Mouse (Mus musculus) heart, embryonic 13.5 days (tissue): Measurements from ENCODE around the gene Lrrc7. TPM values are rescaled to one million over a fixed set of nuclear protein-coding genes. Genes with fewer than 3 reads are reported as not detected.
"Not testable (repeated sequence)": the region's sequence is repeated elsewhere in the genome, so short reads cannot be mapped to it uniquely, and the experiment has no call there.

Experiments used
- ATAC-seq: fragments of 200-750 bp; cut with Nextera tagmentation; 2 replicates; pipeline ENCODE4 v1.8.0; 2017; ENCODE audit warnings: moderate TSS enrichment; ENCODE audit not compliant: insufficient number of reproducible peaks, low FRiP score, low TSS enrichment; ENCODE audit errors: extremely low read depth
- H3K27ac ChIP-seq: fragments of 300-500 bp; sonication (generic); replicated peaks from 2 replicates; pipeline ENCODE4 v1.5.1; 2015; ENCODE audit warnings: moderate library complexity, mild to moderate bottlenecking, inconsistent platforms
- H3K27me3 ChIP-seq: fragments of 300-500 bp; sonication (generic); replicated peaks from 2 replicates; pipeline ENCODE4 v1.6.1; 2015; ENCODE audit warnings: mild to moderate bottlenecking, inconsistent platforms
- H3K36me3 ChIP-seq: fragments of 300-500 bp; sonication (generic); 2 replicates; pipeline ENCODE4 v1.6.1; 2015; ENCODE audit warnings: mild to moderate bottlenecking, inconsistent platforms
- H3K4me1 ChIP-seq: fragments of 300-500 bp; sonication (generic); 2 replicates; pipeline ENCODE4 v1.6.1; 2015; ENCODE audit warnings: inconsistent platforms
- H3K4me2 ChIP-seq: fragments of 300-500 bp; sonication (generic); 2 replicates; pipeline ENCODE4 v1.6.1; 2015; ENCODE audit warnings: inconsistent platforms, mild to moderate bottlenecking, moderate library complexity
- H3K4me3 ChIP-seq: fragments of 300-500 bp; sonication (generic); 2 replicates; pipeline ENCODE4 v1.5.1; 2015; ENCODE audit warnings: moderate library complexity, mild to moderate bottlenecking, inconsistent platforms
- H3K9ac ChIP-seq: fragments of 300-500 bp; sonication (generic); 2 replicates; pipeline ENCODE4 v1.6.1; 2015; ENCODE audit warnings: inconsistent platforms, mild to moderate bottlenecking, moderate library complexity
- H3K9me3 ChIP-seq: fragments of 300-500 bp; sonication (generic); 2 replicates; pipeline ENCODE4 v1.6.1; 2016; ENCODE audit warnings: inconsistent platforms
- WGBS: fragments of 180-500 bp; shearing (Covaris S2); methylation state at CpG from one replicate; pipeline ENCODE4 v1.1.7; 2015; ENCODE audit warnings: mixed read lengths; 5-methylcytosine and 5-hydroxymethylcytosine counted together
- polyA plus RNA-seq: library from polyadenylated mRNA; unstranded; fragments of >200 nt; fragmentation: Nextera tagmentation; extraction: Ambion mirVana; gene quantifications from 2 replicates; pipeline ENCODE4 v1.2.1, GENCODE M21; 2015

Lrrc7 gene
- polyA plus RNA-seq, 1 experiment from 2014 or later = 0.07 TPM

- Histone ChIP-seq H3K4me3 (no peak overlapping the region), H3K9me3 (no peaks in the 10 kb centered on the region), H3K4me2 (no peak overlapping the region), H3K36me3 (no peaks in the 10 kb centered on the region), H3K9ac (no peak overlapping the region), H3K27ac (no peak overlapping the region), H3K27me3 (no peaks in the 10 kb centered on the region), H3K4me1 (no peaks in the 10 kb centered on the region)
- 59% methylated on average over 2 of the region's 2 CpGs for WGBS
- ATAC-seq = no peak
These were observed 458.6 kb downstream of the Lrrc7 start for GRCm38 (mm10) chr3:158103467-158103866.

GRCm38 (mm10) chr3:158102530-158102929 lies 459.5 kb downstream of the Lrrc7 start:
- not testable (repeated sequence) for H3K4me3 ChIP-seq, H3K27me3 ChIP-seq, H3K4me2 ChIP-seq, H3K27ac ChIP-seq, H3K36me3 ChIP-seq, ATAC-seq, H3K9ac ChIP-seq, H3K4me1 ChIP-seq, H3K9me3 ChIP-seq
- WGBS = 55% methylated on average over 1 of the region's 1 CpGs

GRCm38 (mm10) chr3:158102043-158102442 lies 460.0 kb downstream of the Lrrc7 start:
- H3K4me2 ChIP-seq, H3K27me3 ChIP-seq, H3K4me3 ChIP-seq, H3K9ac ChIP-seq, H3K4me1 ChIP-seq, H3K27ac ChIP-seq, H3K36me3 ChIP-seq, ATAC-seq, H3K9me3 ChIP-seq: not testable (repeated sequence)
- WGBS = 80% methylated on average over 8 of the region's 10 CpGs

- no peak for ATAC-seq
- no peak overlapping the region for H3K4me2 ChIP-seq
- no peak overlapping the region for H3K27ac ChIP-seq
- H3K27me3 ChIP-seq = no peaks in the 10 kb centered on the region
- no peaks in the 10 kb centered on the region for H3K9me3 ChIP-seq
- H3K4me3 ChIP-seq = no peak overlapping the region
- no peaks in the 10 kb centered on the region for H3K4me1 ChIP-seq
- H3K9ac ChIP-seq = no peak overlapping the region
- H3K36me3 ChIP-seq = no peaks in the 10 kb centered on the region
- WGBS = 68% methylated on average over 4 of the region's 4 CpGs
These were observed 468.1 kb downstream of the Lrrc7 start for GRCm38 (mm10) chr3:158093919-158094318.

- H3K4me1 ChIP-seq = no peaks in the 10 kb centered on the region
- H3K36me3 ChIP-seq = no peaks in the 10 kb centered on the region
- H3K9ac ChIP-seq = no peak overlapping the region
- H3K4me2 ChIP-seq = no peak overlapping the region
- H3K27me3 ChIP-seq = no peaks in the 10 kb centered on the region
- 74% methylated on average over 3 of the region's 3 CpGs for WGBS
- no peaks in the 10 kb centered on the region for H3K9me3 ChIP-seq
- no peak for ATAC-seq
- H3K4me3 ChIP-seq = no peak overlapping the region
- no peak overlapping the region for H3K27ac ChIP-seq
These were observed 470.4 kb downstream of the Lrrc7 start for GRCm38 (mm10) chr3:158091601-158092000.

GRCm38 (mm10) chr3:158077828-158078227 lies 484.2 kb downstream of the Lrrc7 start:
- no peak for ATAC-seq
- Histone ChIP-seq H3K4me1 (no peaks in the 10 kb centered on the region), H3K4me2 (no peak overlapping the region), H3K27me3 (no peaks in the 10 kb centered on the region), H3K4me3 (no peak overlapping the region), H3K9ac (no peak overlapping the region), H3K27ac (no peak overlapping the region), H3K9me3 (no peaks in the 10 kb centered on the region), H3K36me3 (no peaks in the 10 kb centered on the region)
- 67% methylated on average over 5 of the region's 5 CpGs for WGBS

- H3K4me1 ChIP-seq = no peaks in the 10 kb centered on the region
- H3K4me3 ChIP-seq = no peak overlapping the region
- ATAC-seq = no peak
- H3K27ac ChIP-seq = no peak overlapping the region
- no peak overlapping the region for H3K9ac ChIP-seq
- no peaks in the 10 kb centered on the region for H3K36me3 ChIP-seq
- 36% methylated on average over 1 of the region's 1 CpGs for WGBS
- H3K27me3 ChIP-seq = no peaks in the 10 kb centered on the region
- H3K9me3 ChIP-seq = no peaks in the 10 kb centered on the region
- no peak overlapping the region for H3K4me2 ChIP-seq
These were observed 484.6 kb downstream of the Lrrc7 start for GRCm38 (mm10) chr3:158077380-158077772.

- no peak overlapping the region for H3K9ac ChIP-seq
- no peaks in the 10 kb centered on the region for H3K36me3 ChIP-seq
- WGBS = 34% methylated on average over 4 of the region's 4 CpGs
- no peak overlapping the region for H3K4me3 ChIP-seq
- no peak overlapping the region for H3K4me2 ChIP-seq
- H3K4me1 ChIP-seq = no peaks in the 10 kb centered on the region
- ATAC-seq = no peak
- H3K9me3 ChIP-seq = no peaks in the 10 kb centered on the region
- H3K27ac ChIP-seq = no peak overlapping the region
- H3K27me3 ChIP-seq = no peaks in the 10 kb centered on the region
These were observed 485.2 kb downstream of the Lrrc7 start for GRCm38 (mm10) chr3:158076685-158077379.

- WGBS = 57% methylated on average over 2 of the region's 2 CpGs
- Histone ChIP-seq H3K9me3 (no peaks in the 10 kb centered on the region), H3K4me2 (no peak overlapping the region), H3K9ac (no peak overlapping the region), H3K36me3 (peaks cover 4% of the 10 kb centered on the region; the same call in 1 of the 2 replicates), H3K4me1 (no peaks in the 10 kb centered on the region), H3K27ac (no peak overlapping the region), H3K27me3 (no peaks in the 10 kb centered on the region), H3K4me3 (no peak overlapping the region)
- ATAC-seq = no peak
These were observed 487.0 kb downstream of the Lrrc7 start for GRCm38 (mm10) chr3:158075004-158075403.

GRCm38 (mm10) chr3:158068613-158069263 lies 493.3 kb downstream of the Lrrc7 start:
- WGBS = 58% methylated on average over 9 of the region's 9 CpGs
- peaks cover 11% of the 10 kb centered on the region for H3K4me1 ChIP-seq
- H3K27ac ChIP-seq = no peak overlapping the region; the same call in 1 of the 2 replicates
- no peak overlapping the region for H3K4me2 ChIP-seq
- H3K9me3 ChIP-seq = no peaks in the 10 kb centered on the region
- H3K9ac ChIP-seq = no peak overlapping the region
- peaks cover 31% of the 10 kb centered on the region for H3K36me3 ChIP-seq
- no peak overlapping the region for H3K4me3 ChIP-seq
- ATAC-seq = no peak
- H3K27me3 ChIP-seq = no peaks in the 10 kb centered on the region

- no peaks in the 10 kb centered on the region for H3K27me3 ChIP-seq
- no peak for ATAC-seq
- 79% methylated on average over 7 of the region's 7 CpGs for WGBS
- peaks cover 34% of the 10 kb centered on the region for H3K36me3 ChIP-seq
- H3K9me3 ChIP-seq = no peaks in the 10 kb centered on the region
- H3K27ac ChIP-seq = no peak overlapping the region
- no peak overlapping the region for H3K4me3 ChIP-seq
- no peak overlapping the region for H3K9ac ChIP-seq
- H3K4me2 ChIP-seq = no peak overlapping the region
- peaks cover 11% of the 10 kb centered on the region for H3K4me1 ChIP-seq
These were observed 494.1 kb downstream of the Lrrc7 start for GRCm38 (mm10) chr3:158067916-158068315.

- Histone ChIP-seq H3K4me1 (peaks cover 11% of the 10 kb centered on the region), H3K4me3 (no peak overlapping the region), H3K9ac (no peak overlapping the region), H3K27me3 (no peaks in the 10 kb centered on the region), H3K36me3 (peaks cover 39% of the 10 kb centered on the region), H3K9me3 (no peaks in the 10 kb centered on the region), H3K27ac (no peak overlapping the region), H3K4me2 (no peak overlapping the region)
- 92% methylated on average over 2 of the region's 2 CpGs for WGBS
- ATAC-seq = no peak
These were observed 496.8 kb downstream of the Lrrc7 start for GRCm38 (mm10) chr3:158065256-158065655.
